Mouse (Mus musculus) left cerebral cortex, adult 11 months (tissue): ENCODE data around the gene Glipr1.
A peak's percentile ranks its signal among the peaks of the same experiment; 100 is the strongest.
"Not testable (repeated sequence)": the region's sequence is repeated elsewhere in the genome, so short reads cannot be mapped to it uniquely, and the experiment has no call there.

Experiments used
- DNase-seq: peaks from one replicate; pipeline ENCODE4 v3.0.0; 2022; ENCODE audit warnings: low spot score

Glipr1 gene

DNA sequence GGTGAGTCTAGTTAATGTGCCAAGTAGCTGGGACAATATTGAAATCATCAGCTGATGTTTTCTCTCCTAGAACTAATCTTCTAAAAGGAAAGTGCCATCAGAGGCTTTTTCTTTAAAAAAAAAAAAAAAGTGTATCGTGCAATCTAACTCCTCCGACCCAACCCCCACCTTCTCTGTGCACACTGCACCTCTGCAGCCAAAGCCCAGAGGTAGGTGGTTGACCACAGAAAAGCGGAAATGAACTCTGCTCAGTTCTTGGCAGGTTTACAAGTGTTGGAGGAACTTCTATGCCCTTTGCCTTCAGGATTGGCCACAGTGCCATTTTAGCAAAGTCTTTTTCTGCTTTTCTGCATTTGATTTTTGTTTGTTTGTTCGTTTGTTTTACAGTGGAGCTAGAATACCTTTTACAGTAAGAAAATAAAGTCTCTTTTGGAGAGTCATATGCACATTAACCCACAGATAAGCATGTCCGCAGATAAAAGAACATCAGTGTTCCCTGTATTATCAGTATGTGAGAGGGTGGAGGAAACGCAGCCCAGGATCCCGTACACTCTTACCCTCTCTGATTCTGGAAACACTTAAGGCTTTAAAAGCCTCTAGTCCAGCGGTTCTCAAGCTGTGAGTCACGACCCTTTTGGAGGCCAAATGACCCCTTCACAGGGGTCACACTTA is at the start of gene Glipr1:
Gene Glipr1, minus strand, starts transcription at position 88 of the 672 bp plus-strand sequence.
- no peak for DNase-seq

DNA sequence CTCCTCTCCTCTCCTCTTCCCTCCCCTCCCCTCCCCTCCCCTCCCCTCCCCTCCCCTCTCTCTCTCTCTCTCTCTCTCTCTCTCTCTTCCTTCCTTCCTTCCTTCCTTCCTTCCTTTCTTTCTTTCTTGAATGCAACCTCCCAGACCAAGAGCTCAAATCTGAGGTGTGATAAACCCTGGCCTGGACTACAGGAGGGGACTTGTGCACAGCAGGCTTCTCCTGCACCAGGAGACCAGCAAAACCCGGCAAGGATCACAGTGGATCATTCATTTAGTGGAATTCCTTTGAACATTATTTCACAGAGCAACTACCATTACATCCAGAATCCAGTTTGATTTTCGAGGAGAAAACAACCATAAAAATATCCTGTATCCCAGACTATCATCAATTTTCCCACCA is 49.5 kb upstream of the Glipr1 start:
- DNase-seq = not testable (repeated sequence)

DNA sequence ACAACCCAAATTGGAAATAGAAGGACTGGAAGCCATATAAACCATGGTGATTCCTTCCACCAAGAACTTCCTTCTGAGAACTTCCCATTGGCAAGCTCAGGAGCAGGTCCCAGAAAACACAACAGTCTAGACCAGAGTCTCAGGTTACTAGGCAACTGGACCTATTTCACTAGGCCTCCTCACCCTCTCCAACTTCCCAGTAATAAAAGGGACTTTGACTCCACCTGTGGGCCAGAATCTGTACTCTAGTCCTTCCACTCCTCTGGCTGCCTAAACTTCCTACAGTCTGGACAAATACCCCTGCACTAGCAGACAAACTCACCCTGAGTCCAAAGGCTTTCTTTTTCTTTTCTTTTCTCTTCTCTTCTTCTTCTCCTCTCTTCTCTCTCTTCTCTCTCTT is 48.8 kb upstream of the Glipr1 start:
- no peak for DNase-seq

DNA sequence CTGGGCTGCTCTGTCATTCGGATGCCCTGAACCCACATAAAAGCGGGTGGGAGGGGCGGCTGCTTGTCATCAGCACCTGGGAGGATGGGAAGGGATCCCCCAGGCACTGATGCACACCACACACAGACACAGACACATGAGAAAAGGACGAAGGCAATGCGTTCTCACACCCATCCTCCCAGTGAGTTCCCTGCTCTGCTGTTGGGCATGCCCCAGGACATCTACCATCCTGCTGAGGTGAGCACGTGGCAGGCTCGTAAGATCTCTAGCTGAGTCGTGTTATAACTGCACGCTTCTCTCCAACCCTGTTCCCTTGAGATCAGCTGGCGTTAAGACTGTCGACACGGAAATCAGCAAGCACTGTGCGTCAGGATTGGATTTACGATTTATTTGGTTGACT is 41.9 kb upstream of the Glipr1 start:
- not testable (repeated sequence) for DNase-seq

DNA sequence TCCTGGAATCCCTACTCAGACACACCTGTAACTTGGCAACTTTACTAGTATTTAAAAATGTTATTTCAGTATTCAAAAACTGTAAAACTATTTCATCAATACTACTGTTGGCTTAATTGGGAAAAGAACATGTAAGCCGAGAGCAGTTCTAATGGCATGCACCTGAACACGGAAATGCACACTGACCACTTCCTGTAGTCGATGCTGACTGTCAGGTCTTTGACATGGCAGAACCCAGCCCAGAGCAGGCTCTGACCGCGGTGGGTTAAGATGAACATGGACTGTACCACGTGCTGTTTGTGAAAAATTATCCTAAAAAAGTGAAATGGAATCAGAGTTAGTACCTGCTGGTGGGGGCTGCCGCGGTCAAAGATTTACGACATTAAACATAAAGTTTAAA is 41.1 kb upstream of the Glipr1 start:
- DNase-seq = not testable (repeated sequence)

DNA sequence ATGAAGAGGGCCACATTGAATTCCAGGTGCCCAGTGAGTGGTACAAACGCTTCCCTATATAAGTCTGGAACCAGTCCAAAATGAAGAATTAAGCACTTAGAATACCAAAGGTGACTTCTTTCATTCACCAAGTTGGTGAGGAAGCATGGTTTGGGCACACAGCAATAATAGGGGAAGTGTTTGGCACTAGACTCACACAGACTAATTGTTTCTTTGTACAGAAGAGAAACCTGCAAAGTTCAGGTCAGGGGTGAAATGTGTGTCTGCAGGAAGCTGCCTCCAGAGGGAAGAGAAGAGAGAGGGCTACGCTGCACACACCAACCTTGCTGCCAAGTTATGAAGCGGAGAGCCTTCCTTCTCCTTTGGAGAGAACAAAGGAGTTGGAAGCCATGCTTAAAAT is 26.3 kb upstream of the Glipr1 start:
- not testable (repeated sequence) for DNase-seq

DNA sequence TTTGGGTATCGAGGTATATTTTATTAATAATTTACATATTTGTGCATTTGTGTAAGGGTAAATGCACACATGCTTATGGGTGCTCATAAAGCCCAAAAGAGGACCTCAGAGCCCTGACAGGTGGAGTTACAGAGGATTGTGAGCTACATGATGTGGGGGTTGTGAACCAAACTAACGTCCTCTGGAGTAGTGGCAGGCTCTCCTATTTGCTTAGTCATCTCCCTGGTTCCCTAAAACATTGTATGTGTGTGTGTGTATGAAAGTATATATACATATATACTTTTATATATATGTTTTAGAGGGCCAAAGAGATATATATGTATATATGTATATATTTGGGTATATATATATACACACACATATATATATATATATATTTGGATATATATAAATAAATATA is 21.2 kb upstream of the Glipr1 start:
- DNase-seq = no peak

DNA sequence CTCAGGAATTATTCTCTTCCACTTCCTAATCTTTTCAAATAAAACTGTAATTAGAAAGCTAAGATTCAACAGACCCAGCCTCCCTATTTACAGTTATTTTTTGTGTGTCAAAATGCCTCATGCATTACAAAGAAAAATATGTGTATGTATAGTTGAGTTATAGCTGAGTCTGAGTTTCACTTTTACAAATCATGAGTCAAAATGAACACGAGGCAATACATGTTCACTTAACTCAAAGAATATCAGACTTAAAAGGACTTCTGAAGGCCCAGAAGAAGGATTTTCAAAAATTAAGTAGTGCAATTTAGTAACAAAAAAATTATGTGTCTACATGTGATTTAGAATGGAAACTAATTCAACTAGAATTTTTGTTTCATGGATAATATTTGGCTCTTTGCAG is 7.1 kb upstream of the Glipr1 start:
- DNase-seq = not testable (repeated sequence)

DNA sequence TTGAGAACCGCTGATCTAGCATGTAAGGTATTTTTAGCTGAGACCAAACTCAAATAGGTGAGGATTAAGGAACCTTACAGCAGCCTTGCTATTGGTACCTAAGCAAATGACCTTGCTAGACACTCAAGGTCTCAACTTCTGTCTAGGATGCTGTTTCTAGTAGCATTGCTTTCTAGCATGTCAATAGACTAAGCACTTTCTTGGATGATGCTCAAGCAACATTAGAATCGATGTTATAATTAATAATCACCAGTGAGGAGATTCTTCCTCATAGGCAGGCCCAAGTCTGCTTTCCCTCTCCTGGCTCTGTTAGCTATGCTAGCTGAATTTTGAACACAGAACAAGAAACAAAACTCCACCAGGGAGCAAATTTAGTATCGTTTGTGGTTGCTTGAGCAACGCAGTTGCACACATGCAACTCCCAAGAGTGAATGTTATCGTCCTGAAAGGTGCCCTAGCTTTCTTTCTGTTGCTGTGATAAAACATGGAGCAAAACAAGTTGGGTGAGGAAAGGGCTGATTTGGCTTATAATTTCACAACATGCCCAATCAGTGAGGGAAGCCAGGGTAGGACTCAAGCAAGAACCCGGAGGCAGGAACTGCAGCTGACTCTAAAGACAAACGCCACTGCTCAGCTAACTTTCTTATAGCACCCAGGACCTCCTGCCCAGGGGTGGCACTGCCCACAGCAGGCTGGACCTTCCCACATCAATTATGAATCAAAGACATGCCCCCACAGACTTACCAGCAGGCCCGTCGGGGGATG is 493 bp downstream of the Glipr1 start:
- DNase-seq = no peak

DNA sequence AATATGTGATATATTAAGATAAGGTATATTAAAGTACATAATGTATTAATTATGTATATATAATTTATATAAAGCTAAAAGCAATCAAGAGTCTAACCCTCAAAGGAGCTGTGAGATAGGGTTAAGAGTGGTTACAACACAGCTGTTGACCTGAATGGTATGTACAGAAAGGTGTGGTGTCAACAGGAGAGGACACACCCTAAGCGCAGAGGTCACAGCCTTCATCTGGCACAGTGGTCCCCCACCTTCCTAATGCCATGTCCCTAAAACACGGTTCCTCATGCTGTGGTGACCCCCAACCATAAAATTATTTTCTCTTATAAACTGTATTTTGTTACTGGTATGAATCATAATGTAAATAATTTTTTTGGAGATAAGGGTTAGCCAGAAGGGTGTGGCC is 1.1 kb downstream of the Glipr1 start:
- DNase-seq = no peak

DNA sequence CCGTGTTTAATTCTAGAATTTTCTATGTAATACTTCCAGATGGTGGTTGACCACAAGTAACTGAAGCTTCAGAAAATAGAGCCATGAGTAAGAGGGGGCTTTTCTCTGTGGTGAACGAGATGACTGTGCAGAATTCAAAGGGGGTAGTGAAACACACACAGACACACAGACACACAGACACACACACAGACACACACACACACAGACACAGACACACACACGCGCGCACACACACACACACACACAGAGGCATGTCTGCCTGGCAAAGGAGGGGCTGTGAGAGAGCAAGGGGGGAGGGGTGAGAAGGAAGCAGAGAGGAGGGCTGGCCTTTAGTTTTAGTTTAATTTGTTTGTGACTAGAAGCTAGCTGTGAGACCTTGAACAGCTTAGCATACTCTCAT is 1.9 kb downstream of the Glipr1 start:
- no peak for DNase-seq

DNA sequence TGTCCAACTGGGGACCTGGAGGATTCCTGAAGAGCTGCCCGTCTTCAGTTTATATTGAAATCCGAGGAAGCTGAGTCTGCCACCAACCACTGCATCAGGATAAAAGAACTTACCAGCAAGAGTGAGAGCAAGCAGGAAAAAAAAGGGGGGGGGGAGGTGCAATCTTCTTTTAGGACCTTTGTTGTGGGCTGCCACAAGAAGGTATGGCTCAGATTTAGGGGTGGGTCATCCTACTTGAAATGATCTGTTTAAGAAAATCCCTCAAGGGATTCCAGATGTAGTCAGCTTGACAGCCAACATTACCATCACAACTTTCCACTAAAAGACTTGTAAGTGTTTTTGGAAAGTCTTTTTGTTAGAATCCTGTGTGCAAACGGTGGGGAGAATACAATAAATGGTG is 2.7 kb downstream of the Glipr1 start:
- DNase-seq = no peak

DNA sequence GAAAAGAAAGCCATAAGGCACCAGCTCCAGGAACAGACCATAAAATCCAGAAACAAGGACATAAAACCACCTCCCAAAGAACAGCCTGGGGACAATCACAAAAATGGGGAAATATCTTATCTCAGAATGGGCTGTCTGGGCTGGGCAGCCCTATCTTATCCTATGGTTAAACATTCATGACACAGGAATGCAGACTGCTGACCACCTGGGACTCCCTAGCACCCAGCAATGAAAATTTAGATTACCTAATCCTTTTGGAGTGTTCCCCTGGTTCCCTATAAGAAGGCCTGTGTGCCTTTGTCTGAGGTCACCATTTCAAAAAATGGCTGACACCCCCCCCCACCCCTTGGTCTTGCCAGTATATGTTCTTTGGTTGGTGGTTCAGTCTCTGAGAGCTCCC is 4.8 kb downstream of the Glipr1 start:
- no peak for DNase-seq

DNA sequence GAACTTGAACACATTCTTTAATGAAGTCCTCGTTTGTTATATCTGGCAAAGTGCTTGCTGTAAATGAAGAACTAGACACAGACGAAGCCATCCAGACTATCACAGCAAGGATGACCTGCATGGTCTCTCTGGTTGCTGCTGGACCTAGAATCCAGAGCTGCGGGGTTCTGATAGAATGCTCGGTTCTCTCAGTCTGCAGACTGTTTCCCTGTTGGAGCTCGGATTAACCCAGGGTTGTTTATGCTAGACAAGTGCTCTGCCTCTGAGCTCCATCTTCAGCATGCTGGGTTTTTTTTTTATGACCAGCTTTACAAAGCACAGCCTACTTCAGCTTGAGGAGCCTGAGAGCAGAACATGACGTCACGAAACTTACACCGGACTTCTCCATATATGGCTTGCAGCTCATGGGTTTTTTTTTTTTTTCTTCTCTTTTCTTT is 5.5 kb downstream of the Glipr1 start:
- no peak for DNase-seq

DNA sequence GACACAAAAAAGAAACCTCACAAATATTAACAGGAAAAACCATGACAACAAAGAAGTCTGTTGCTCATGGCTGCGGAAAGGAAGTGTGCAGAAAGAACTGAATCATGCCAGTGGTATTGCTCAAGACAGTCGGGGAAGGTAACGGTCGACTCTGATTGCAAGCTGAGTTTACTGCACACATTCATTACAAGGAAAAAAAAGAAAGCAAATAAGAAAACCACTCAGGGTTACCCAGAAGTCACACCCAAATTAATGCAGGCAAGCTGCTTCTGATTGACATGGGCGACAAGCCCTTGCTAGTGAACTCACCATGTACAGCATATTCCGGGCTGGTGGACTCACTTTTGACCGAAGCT is 5.9 kb downstream of the Glipr1 start:
- no peak for DNase-seq

DNA sequence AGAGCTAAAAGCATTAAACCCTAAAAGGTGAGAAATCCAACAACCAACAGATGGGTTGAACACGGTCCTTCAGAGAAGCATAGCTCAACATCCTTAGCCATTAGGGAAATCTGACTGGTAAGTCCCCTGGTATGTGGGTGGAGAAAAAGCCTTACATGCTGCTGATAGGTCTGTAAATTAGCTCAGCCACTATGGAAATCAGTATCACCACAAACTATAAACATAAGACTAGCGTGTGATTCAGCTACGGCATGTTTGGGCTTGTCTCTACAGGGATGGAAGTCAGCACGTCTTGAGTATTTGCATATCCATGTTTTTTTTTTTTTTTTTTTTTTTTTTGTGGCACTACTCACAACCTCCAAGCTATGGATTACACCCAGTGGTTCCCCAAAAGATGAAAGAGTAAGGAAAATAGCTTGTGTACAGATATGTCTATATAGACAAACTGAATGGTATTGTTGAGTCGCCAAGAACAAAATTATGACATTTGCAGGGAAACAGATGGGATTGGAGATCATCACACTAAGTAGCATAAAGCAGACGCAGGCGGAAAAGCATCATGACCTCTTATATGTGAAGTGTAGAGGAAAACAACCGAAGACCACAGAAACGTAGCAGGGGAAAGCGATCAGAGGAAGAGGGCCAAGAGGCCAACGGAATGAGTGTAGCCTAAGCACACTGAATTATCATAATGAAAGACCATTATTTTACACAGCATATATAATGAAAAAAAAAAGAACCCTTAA is 6.5 kb downstream of the Glipr1 start:
- DNase-seq = no peak

DNA sequence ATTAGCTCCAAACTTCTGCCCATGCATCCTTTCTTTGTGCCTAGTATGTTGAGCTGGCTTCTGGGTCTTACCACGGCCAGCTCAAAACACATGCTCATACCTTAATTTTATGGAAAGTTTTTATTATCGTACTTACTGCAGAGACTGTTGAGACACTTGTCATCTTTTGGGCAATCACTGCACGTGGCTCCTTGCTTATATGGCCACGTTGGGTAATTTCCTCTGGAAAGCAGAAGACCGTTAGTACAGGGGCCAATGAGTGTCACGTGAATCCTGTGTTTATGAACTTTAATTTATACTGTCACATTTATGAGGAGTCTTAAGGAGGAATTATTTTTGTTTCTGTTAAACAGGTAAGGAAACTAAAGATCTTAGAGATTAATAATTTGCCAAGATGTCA is 16.0 kb downstream of the Glipr1 start:
- no peak for DNase-seq

DNA sequence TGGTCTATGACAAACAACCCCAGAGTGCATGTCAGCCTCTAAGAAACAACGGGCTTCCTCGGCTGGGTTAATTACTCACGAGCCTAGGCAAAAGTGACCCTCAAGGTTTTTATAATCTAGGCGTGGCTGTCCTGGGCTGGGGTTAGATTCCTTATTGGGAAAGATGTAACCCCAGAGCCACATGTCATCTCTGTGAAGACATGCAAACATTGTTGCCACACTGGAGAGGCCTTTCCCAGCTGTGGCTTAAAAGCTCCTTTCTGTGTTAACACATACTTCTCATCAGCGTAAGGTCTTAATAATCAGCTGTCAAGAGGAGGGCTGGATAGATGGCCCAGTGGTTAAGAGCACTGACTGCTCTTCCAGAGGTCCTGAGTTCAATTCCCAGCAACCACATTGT is 19.4 kb downstream of the Glipr1 start:
- no peak for DNase-seq

DNA sequence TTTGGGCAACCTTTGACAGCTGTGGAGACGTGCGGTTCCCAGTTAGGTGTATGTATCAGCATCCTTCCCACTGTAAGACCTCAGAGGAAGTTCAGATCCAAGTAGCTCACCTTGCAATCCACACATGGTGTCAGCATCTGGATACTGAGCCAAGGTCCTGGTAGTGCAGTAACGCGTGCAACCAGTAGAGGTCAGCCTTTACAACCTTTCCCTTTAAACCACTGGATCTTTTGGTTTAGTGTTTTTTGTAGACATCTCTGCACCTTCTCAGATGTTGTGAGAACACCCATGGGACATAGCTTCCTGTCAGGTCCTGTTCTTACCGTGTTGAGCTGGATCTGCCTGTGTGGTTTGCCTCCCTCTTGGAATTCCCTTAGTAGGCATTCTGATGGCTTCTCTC is 24.8 kb downstream of the Glipr1 start:
- peak; percentile 44 for DNase-seq

DNA sequence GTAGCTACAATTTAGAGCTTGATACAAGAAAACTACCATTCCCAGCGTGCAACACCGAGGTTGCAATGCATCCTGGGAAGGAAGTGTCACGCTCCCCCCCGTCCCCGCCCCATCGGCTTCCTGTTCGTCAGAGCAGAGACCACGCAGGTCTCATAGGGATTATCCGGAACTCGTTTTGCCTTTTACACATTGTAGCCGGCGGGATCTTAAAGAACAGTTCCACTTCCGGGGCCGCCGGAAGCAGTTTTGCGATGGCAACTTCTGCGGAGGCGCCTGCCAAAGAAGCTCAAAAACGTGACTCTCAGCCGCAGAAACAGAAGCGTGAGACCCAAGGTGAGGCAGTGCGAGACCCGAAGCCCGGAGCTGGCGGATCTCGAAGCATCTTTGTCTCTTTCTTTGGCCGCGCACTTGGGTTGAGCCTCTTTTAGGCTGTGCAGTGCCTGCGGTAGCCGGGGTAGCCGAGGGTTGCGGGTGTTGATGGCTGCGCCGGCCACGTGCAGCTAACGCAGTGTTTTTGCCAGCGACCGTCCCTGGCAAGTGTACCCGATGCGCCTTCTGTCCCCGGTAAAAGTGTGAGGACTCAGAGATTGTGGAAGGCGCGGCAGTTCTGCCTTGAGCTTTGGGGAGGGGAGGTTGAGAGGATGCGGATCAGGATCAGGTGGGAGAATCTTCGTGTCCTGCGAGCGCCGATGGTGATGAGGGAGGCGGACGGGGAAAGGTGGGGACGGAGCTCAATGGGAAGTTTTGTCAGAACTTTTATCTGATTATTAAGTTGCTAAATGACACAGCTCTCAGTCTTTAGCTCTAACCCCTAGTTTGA is 29.7 kb downstream of the Glipr1 start, which contains the start of gene Krr1:
Gene Krr1, plus strand, starts transcription at position 123 of the 820 bp plus-strand sequence.
- DNase-seq = peak; percentile 90

DNA sequence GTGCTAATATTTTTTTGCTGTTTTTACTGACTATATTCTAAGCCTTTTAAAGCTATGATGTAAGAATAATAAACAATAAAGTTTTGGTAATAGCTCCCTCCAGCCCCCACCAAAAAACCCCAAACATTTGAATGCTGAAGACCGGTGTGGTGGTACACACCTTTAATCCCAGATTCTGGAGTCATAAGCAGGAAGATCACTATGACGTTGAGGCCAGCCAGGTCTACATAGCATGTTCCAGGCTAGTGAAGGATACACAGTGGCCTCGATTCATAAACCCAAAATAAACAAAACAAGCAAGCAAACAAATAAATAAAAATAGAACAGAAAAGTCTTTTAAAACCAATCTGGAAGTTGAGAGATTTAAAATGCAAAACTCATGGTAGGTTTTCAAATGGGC is 30.5 kb downstream of the Glipr1 start:
- no peak for DNase-seq

DNA sequence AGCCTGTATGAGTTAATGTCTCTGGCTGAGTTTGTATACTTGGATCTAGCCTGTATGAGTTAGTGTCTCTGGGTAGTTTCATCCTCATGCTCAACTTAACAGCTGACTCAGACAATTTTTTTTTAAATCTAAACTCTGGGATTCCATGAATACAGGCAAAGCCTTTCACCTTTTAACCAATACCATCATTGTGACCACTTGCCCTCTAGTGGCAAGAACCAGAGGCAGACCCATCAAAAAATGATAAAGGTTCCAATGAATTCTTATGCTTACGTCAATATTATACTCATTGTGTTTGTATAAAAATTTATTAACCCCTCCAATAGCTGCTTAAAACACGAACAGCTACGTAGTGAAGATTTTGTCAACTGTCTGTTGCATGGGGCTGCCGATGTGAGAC is 36.0 kb downstream of the Glipr1 start:
- DNase-seq = no peak
